Mouse (Mus musculus) thymus, adult 2 months (tissue): ENCODE measurements around the gene Cmtm2a. TPM values are rescaled to one million over a fixed set of nuclear protein-coding genes. Genes with fewer than 3 reads are reported as not detected.

Source experiments
- DNase-seq: peaks from one replicate; pipeline ENCODE4 v3.0.0; 2021
- H3K27ac ChIP-seq: fragments of 200-500 bp; 2 replicates; pipeline ENCODE4 v1.5.1; 2012; ENCODE audit warnings: low read length, control low read depth; ENCODE audit not compliant: control insufficient read depth, insufficient read depth
- H3K27me3 ChIP-seq: fragments of 200-500 bp; 2 replicates; pipeline ENCODE4 v1.6.1; 2012; ENCODE audit warnings: mild to moderate bottlenecking, low read length, moderate library complexity, mixed read lengths; ENCODE audit not compliant: control insufficient read depth, insufficient read depth
- H3K36me3 ChIP-seq: fragments of 200-500 bp; 2 replicates; pipeline ENCODE4 v1.6.1; 2012; ENCODE audit warnings: mild to moderate bottlenecking, low read length, moderate library complexity; ENCODE audit not compliant: control insufficient read depth, insufficient read depth
- H3K4me1 ChIP-seq: fragments of 200-500 bp; replicated peaks from 2 replicates; pipeline ENCODE4 v1.6.1; 2012; ENCODE audit warnings: low read length; ENCODE audit not compliant: control insufficient read depth, insufficient read depth
- H3K4me3 ChIP-seq: fragments of 200-500 bp; 2 replicates; pipeline ENCODE4 v1.5.1; 2012; ENCODE audit warnings: mild to moderate bottlenecking, low read length, control low read depth, moderate library complexity; ENCODE audit not compliant: control insufficient read depth, insufficient read depth
- CTCF ChIP-seq: fragments of 200-500 bp; IDR thresholded peaks from 2 replicates; pipeline ENCODE4 v1.5.1; 2012; ENCODE audit warnings: mild to moderate bottlenecking, control low read depth, low read length, moderate library complexity, borderline replicate concordance; ENCODE audit not compliant: control insufficient read depth, poor library complexity, insufficient read depth; ENCODE audit errors: extremely low read depth
- POLR2A ChIP-seq: fragments of 200-500 bp; IDR thresholded peaks from 2 replicates; pipeline ENCODE4 v1.6.1; 2012; ENCODE audit warnings: mild to moderate bottlenecking, low read length, control low read depth, moderate library complexity; ENCODE audit not compliant: control insufficient read depth, poor library complexity, insufficient read depth; ENCODE audit errors: extremely low read depth
- WGBS: fragments of 180-500 bp; shearing (Covaris S2); methylation state at CpG from one replicate; pipeline ENCODE4 v1.1.7; 2018; 5-methylcytosine and 5-hydroxymethylcytosine counted together
- polyA plus RNA-seq: library from polyadenylated mRNA; depleted of rRNA; stranded (reverse); fragments of >200 nt; gene quantifications from 2 replicates; pipeline ENCODE4 v1.2.3, GENCODE M21; 2012

Cmtm2a gene
- polyA plus RNA-seq, 1 experiment: 0.12 TPM

GRCm38 (mm10) chr8:104250439-104251367 lies 42.3 kb downstream of the Cmtm2a start, which contains the start of gene Cklf:
Gene Cklf (plus strand): TSS chr8:104250861.
- H3K4me1 ChIP-seq: peaks cover 21% of the 10 kb centered on the region
- H3K27ac ChIP-seq: no peak within 1 kb of the TSS
- H3K27me3 ChIP-seq: no peaks in the 10 kb centered on the region
- peak within 1 kb of the TSS; percentile 56 for H3K4me3 ChIP-seq
- peak; percentile 11; the same call in 1 of the 2 replicates for TF ChIP-seq CTCF
- peak; percentile 80 for TF ChIP-seq POLR2A
- no peaks in the 10 kb centered on the region for H3K36me3 ChIP-seq
- peak; percentile 86 for DNase-seq
- 5% methylated on average over 41 of the region's 41 CpGs for WGBS

- Histone ChIP-seq H3K36me3 (no peaks in the 10 kb centered on the region), H3K4me1 (peaks cover 21% of the 10 kb centered on the region), H3K4me3 (no peak overlapping the region), H3K27me3 (no peaks in the 10 kb centered on the region), H3K27ac (no peak overlapping the region)
- no peak for DNase-seq
- 90% methylated on average over 7 of the region's 7 CpGs for WGBS
- TF ChIP-seq CTCF: no peak
- no peak for TF ChIP-seq POLR2A
These were observed 43.5 kb downstream of the Cmtm2a start for GRCm38 (mm10) chr8:104249442-104249996.

GRCm38 (mm10) chr8:104248276-104248675 lies 44.7 kb downstream of the Cmtm2a start, which contains the start of gene Tk2:
Gene Tk2 (minus strand): TSS chr8:104248558.
- Histone ChIP-seq H3K4me3 (peak within 1 kb of the TSS; percentile 64), H3K36me3 (no peaks in the 10 kb centered on the region), H3K27ac (peak within 1 kb of the TSS; percentile 74), H3K4me1 (peaks cover 21% of the 10 kb centered on the region), H3K27me3 (no peaks in the 10 kb centered on the region)
- DNase-seq: peak; percentile 75
- TF ChIP-seq CTCF (no peak), POLR2A (peak; percentile 88)
- WGBS: under 1% methylated on average over 28 of the region's 28 CpGs

DNA sequence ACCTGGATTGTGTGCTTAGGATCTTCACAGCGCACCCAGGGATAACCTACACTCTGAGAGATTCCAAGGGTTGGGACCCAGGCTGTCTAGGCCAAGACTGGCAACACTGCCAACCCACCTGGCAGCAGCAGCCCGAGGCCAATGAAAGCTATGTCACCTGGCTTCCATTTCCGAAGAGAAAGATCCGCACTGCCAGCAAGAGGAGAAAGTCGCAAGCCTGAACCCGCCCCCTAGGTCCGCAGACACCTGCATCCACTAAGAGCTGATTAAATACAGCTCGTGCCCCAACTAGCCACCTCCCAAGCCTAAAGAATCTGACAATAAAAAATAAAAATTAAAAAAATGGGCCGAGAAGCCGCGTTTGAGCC lies 45.1 kb downstream of the Cmtm2a start:
- Histone ChIP-seq H3K36me3 (no peaks in the 10 kb centered on the region), H3K4me1 (peaks cover 21% of the 10 kb centered on the region), H3K4me3 (peak overlapping the region; percentile 64), H3K27ac (peak overlapping the region; percentile 74), H3K27me3 (no peaks in the 10 kb centered on the region)
- TF ChIP-seq POLR2A (no peak), CTCF (no peak)
- DNase-seq: no peak
- WGBS: 3% methylated on average over 11 of the region's 11 CpGs

- H3K4me1 ChIP-seq: peaks cover 21% of the 10 kb centered on the region
- no peaks in the 10 kb centered on the region for H3K27me3 ChIP-seq
- DNase-seq: peak; percentile 51
- H3K4me3 ChIP-seq: peak overlapping the region; percentile 64
- WGBS: 12% methylated on average over 22 of the region's 22 CpGs
- peak overlapping the region; percentile 74 for H3K27ac ChIP-seq
- no peaks in the 10 kb centered on the region for H3K36me3 ChIP-seq
- TF ChIP-seq CTCF: no peak
- peak; percentile 25; the same call in 1 of the 2 replicates for TF ChIP-seq POLR2A
These were observed 45.7 kb downstream of the Cmtm2a start for GRCm38 (mm10) chr8:104247054-104247907.

GRCm38 (mm10) chr8:104246621-104247020 lies 46.4 kb downstream of the Cmtm2a start:
- Histone ChIP-seq H3K36me3 (no peaks in the 10 kb centered on the region), H3K27ac (peak overlapping the region; percentile 69), H3K4me1 (peaks cover 20% of the 10 kb centered on the region), H3K27me3 (no peaks in the 10 kb centered on the region), H3K4me3 (no peak overlapping the region)
- no peak for DNase-seq
- TF ChIP-seq CTCF: no peak
- TF ChIP-seq POLR2A: no peak; the same call in 1 of the 2 replicates
- WGBS: 73% methylated on average over 4 of the region's 4 CpGs
